Mouse (Mus musculus): ENCODE measurements around the gene Colq. TPM values are rescaled to one million over a fixed set of nuclear protein-coding genes. Genes with fewer than 3 reads are reported as not detected.
"Not testable (repeated sequence)": the region's sequence is repeated elsewhere in the genome, so short reads cannot be mapped to it uniquely, and the experiment has no call there.

Colq gene
- polyA plus RNA-seq, 1 experiment from 2014 or later: not detected

GRCm38 (mm10) chr14:31605514-31605913, 14.4 kb upstream of the Colq start:
- no peak overlapping the region for H3K27ac ChIP-seq (replicated peaks; ENCODE audit: low read depth, low read length)
- no peaks in the 10 kb centered on the region for H3K27me3 ChIP-seq (ENCODE audit: control insufficient read depth, insufficient read depth, low read length)
- 62% methylated on average over 6 of the region's 6 CpGs for WGBS
- no peaks in the 10 kb centered on the region for H3K9me3 ChIP-seq (ENCODE audit: control insufficient read depth, low read length)
- no peak for ATAC-seq (ENCODE audit: low FRiP score, low TSS enrichment)
- H3K4me1 ChIP-seq (ENCODE audit: control insufficient read depth, insufficient read depth, low read length): no peaks in the 10 kb centered on the region
- no peak overlapping the region for H3K4me2 ChIP-seq (ENCODE audit: low read length)
- H3K4me3 ChIP-seq (replicated peaks; ENCODE audit: low read depth, low read length): no peak overlapping the region
- no peak overlapping the region for H3K9ac ChIP-seq (replicated peaks; ENCODE audit: low read length)
- no peaks in the 10 kb centered on the region for H3K36me3 ChIP-seq (ENCODE audit: control insufficient read depth, insufficient read depth, low read length)
- no peak for DNase-seq

- Histone ChIP-seq H3K4me1 (ENCODE audit: control insufficient read depth, insufficient read depth, low read length) (no peaks in the 10 kb centered on the region), H3K27ac (replicated peaks; ENCODE audit: low read depth, low read length) (no peak overlapping the region), H3K9ac (replicated peaks; ENCODE audit: low read length) (no peak overlapping the region), H3K4me3 (replicated peaks; ENCODE audit: low read depth, low read length) (no peak overlapping the region), H3K9me3 (ENCODE audit: control insufficient read depth, low read length) (no peaks in the 10 kb centered on the region), H3K27me3 (ENCODE audit: control insufficient read depth, insufficient read depth, low read length) (no peaks in the 10 kb centered on the region), H3K4me2 (ENCODE audit: low read length) (no peak overlapping the region), H3K36me3 (ENCODE audit: control insufficient read depth, insufficient read depth, low read length) (no peaks in the 10 kb centered on the region)
- ATAC-seq (ENCODE audit: low FRiP score, low TSS enrichment): no peak
- WGBS: 87% methylated on average over 5 of the region's 5 CpGs
- peak; percentile 14 for DNase-seq
Measured at GRCm38 (mm10) chr14:31604916-31605315, 13.8 kb upstream of the Colq start.

DNA sequence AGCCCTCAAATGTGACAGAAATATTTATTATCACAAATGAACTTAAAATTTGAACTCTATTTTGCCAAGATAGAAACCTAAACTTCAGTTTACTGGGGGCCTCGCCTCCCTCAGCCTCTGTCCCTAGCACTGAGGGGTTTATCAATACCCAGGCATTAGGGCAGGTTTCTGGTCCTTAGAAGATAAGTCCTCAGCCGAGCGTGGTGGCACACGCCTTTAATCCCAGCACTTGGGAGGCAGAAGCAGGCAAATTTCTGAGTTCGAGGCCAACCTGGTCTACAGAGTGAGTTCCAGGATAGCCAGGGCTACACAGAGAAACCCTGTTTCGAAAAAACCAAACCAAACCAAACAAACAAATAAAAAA, 11.5 kb upstream of the Colq start:
- H3K27ac ChIP-seq (replicated peaks; ENCODE audit: low read depth, low read length); H3K9me3 ChIP-seq (ENCODE audit: control insufficient read depth, low read length); H3K4me3 ChIP-seq (replicated peaks; ENCODE audit: low read depth, low read length); ATAC-seq (ENCODE audit: low FRiP score, low TSS enrichment); H3K9ac ChIP-seq (replicated peaks; ENCODE audit: low read length); H3K4me2 ChIP-seq (ENCODE audit: low read length); H3K36me3 ChIP-seq (ENCODE audit: control insufficient read depth, insufficient read depth, low read length); DNase-seq; H3K4me1 ChIP-seq (ENCODE audit: control insufficient read depth, insufficient read depth, low read length); H3K27me3 ChIP-seq (ENCODE audit: control insufficient read depth, insufficient read depth, low read length): not testable (repeated sequence)
- 89% methylated on average over 6 of the region's 6 CpGs for WGBS

GRCm38 (mm10) chr14:31601908-31602615, 10.9 kb upstream of the Colq start:
- Histone ChIP-seq H3K36me3 (ENCODE audit: control insufficient read depth, insufficient read depth, low read length) (no peaks in the 10 kb centered on the region), H3K9ac (replicated peaks; ENCODE audit: low read length) (no peak overlapping the region), H3K27ac (replicated peaks; ENCODE audit: low read depth, low read length) (no peak overlapping the region), H3K4me1 (ENCODE audit: control insufficient read depth, insufficient read depth, low read length) (no peaks in the 10 kb centered on the region), H3K4me3 (replicated peaks; ENCODE audit: low read depth, low read length) (no peak overlapping the region), H3K9me3 (ENCODE audit: control insufficient read depth, low read length) (no peaks in the 10 kb centered on the region), H3K27me3 (ENCODE audit: control insufficient read depth, insufficient read depth, low read length) (no peaks in the 10 kb centered on the region), H3K4me2 (ENCODE audit: low read length) (no peak overlapping the region)
- no peak for DNase-seq
- WGBS: 88% methylated on average over 14 of the region's 14 CpGs
- no peak for ATAC-seq (ENCODE audit: low FRiP score, low TSS enrichment)

DNA sequence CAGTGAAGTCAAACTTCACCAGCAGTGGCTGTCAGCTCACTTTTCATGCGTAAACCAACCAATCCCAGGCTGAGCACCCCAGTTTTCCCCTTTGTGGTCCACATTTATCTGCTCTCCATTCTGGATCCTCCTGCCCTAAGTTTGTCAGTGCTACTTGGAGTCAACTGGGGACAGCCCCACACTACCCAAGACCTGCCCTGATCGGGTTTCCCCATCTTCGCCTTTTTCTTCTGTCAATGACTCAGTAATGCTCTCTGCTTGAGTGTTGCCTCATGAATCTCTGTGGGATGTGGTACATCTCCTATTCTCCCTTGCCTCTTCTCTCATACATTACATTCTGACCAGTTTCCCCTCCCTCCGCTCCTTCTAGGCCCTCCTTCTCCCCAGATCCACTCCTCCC, 6.3 kb upstream of the Colq start:
- no peaks in the 10 kb centered on the region for H3K4me1 ChIP-seq (ENCODE audit: control insufficient read depth, insufficient read depth, low read length)
- H3K4me2 ChIP-seq (ENCODE audit: low read length): no peak overlapping the region
- H3K36me3 ChIP-seq (ENCODE audit: control insufficient read depth, insufficient read depth, low read length): no peaks in the 10 kb centered on the region
- ATAC-seq (ENCODE audit: low FRiP score, low TSS enrichment) (no peak), DNase-seq (no peak)
- WGBS: 95% methylated on average over 4 of the region's 4 CpGs
- H3K27me3 ChIP-seq (ENCODE audit: control insufficient read depth, insufficient read depth, low read length): no peaks in the 10 kb centered on the region
- no peak overlapping the region for H3K4me3 ChIP-seq (replicated peaks; ENCODE audit: low read depth, low read length)
- no peak overlapping the region for H3K27ac ChIP-seq (replicated peaks; ENCODE audit: low read depth, low read length)
- no peak overlapping the region for H3K9ac ChIP-seq (replicated peaks; ENCODE audit: low read length)
- H3K9me3 ChIP-seq (ENCODE audit: control insufficient read depth, low read length): no peaks in the 10 kb centered on the region

DNA sequence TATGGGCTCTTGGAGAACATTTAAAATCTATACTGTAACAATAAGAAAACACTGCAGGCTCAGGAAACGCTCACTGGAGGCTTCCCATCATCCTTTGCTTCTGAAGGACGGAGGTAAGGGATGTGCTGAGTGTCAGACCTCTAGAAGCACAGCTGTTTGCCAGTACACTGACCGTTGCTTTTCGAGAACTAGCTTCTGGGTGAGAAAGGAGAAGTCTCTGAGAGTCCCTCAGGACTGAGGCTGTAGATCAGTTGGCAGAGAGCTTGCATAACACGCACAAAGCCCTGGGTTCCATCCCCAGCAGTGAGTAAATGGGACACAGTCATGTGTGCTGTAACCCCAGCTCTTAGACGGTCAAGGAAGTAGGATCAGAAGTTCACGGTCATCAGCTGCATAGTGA, 5.3 kb upstream of the Colq start:
- H3K27me3 ChIP-seq (ENCODE audit: control insufficient read depth, insufficient read depth, low read length): no peaks in the 10 kb centered on the region
- no peak overlapping the region for H3K4me3 ChIP-seq (replicated peaks; ENCODE audit: low read depth, low read length)
- H3K9me3 ChIP-seq (ENCODE audit: control insufficient read depth, low read length): no peaks in the 10 kb centered on the region
- H3K36me3 ChIP-seq (ENCODE audit: control insufficient read depth, insufficient read depth, low read length): no peaks in the 10 kb centered on the region
- no peak overlapping the region for H3K4me2 ChIP-seq (ENCODE audit: low read length)
- H3K4me1 ChIP-seq (ENCODE audit: control insufficient read depth, insufficient read depth, low read length): no peaks in the 10 kb centered on the region
- no peak overlapping the region for H3K27ac ChIP-seq (replicated peaks; ENCODE audit: low read depth, low read length)
- 84% methylated on average over 7 of the region's 7 CpGs for WGBS
- no peak overlapping the region for H3K9ac ChIP-seq (replicated peaks; ENCODE audit: low read length)
- ATAC-seq (ENCODE audit: low FRiP score, low TSS enrichment) (no peak), DNase-seq (no peak)

- no peak overlapping the region for H3K9ac ChIP-seq (replicated peaks; ENCODE audit: low read length)
- H3K4me2 ChIP-seq (ENCODE audit: low read length): no peak overlapping the region
- H3K27ac ChIP-seq (replicated peaks; ENCODE audit: low read depth, low read length): no peak overlapping the region
- ATAC-seq (ENCODE audit: low FRiP score, low TSS enrichment): no peak
- H3K27me3 ChIP-seq (ENCODE audit: control insufficient read depth, insufficient read depth, low read length): no peaks in the 10 kb centered on the region
- H3K4me1 ChIP-seq (ENCODE audit: control insufficient read depth, insufficient read depth, low read length): no peaks in the 10 kb centered on the region
- no peak for DNase-seq
- no peak overlapping the region for H3K4me3 ChIP-seq (replicated peaks; ENCODE audit: low read depth, low read length)
- WGBS: 78% methylated on average over 3 of the region's 3 CpGs
- no peaks in the 10 kb centered on the region for H3K9me3 ChIP-seq (ENCODE audit: control insufficient read depth, low read length)
- H3K36me3 ChIP-seq (ENCODE audit: control insufficient read depth, insufficient read depth, low read length): no peaks in the 10 kb centered on the region
Measured at GRCm38 (mm10) chr14:31594693-31595092, 3.5 kb upstream of the Colq start.

DNA sequence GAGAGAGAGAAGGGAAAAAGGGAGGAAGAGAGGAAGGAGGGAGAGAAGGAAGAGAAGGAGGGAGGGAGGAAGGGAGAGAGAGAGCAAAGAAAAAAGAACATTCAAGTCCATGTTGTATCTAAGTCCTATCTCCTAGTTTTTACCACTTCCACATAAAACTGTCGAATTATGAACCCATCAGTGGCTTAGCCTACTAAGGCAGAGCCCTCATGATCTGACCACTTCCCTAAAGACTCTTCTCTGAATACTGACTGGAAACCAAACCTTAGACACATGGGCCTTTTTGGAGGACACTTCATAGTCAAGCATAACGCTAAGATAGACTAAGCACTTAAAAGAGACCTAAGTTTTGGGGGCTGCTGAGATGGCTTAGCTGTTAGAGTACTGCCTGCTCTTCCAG, 1.9 kb upstream of the Colq start:
- no peak for DNase-seq
- Histone ChIP-seq H3K27me3 (ENCODE audit: control insufficient read depth, insufficient read depth, low read length) (no peaks in the 10 kb centered on the region), H3K36me3 (ENCODE audit: control insufficient read depth, insufficient read depth, low read length) (no peaks in the 10 kb centered on the region), H3K9me3 (ENCODE audit: control insufficient read depth, low read length) (no peaks in the 10 kb centered on the region), H3K9ac (replicated peaks; ENCODE audit: low read length) (no peak overlapping the region), H3K4me1 (ENCODE audit: control insufficient read depth, insufficient read depth, low read length) (no peaks in the 10 kb centered on the region), H3K4me3 (replicated peaks; ENCODE audit: low read depth, low read length) (no peak overlapping the region), H3K27ac (replicated peaks; ENCODE audit: low read depth, low read length) (no peak overlapping the region), H3K4me2 (ENCODE audit: low read length) (no peak overlapping the region)
- ATAC-seq (ENCODE audit: low FRiP score, low TSS enrichment): no peak
- 79% methylated on average over 2 of the region's 2 CpGs for WGBS

DNA sequence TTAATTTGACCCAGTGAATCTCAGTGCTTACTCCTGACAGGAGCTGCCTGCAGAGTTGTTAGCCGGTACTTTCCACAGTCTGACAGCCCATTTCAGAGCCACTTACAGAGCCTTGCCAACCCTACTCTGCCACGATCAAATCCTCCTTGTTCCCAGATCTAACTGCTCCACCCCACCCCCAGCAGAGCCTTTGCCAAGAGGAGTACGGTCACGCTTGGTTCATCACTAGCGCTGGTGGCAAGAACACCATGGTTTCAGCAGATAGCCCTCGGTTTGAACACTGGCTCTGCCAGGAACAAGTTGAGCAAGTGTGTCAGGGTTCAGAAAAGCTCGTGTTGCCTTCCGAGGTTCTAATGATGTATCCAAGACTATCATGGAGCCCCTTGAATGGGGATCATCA, 4.7 kb downstream of the Colq start:
- ATAC-seq (ENCODE audit: low FRiP score, low TSS enrichment): no peak
- WGBS: 77% methylated on average over 8 of the region's 8 CpGs

More for the DNA sequence above, 4.7 kb downstream of the Colq start:
- Histone ChIP-seq H3K36me3 (ENCODE audit: control insufficient read depth, insufficient read depth, low read length) (no peaks in the 10 kb centered on the region), H3K4me2 (ENCODE audit: low read length) (no peak overlapping the region), H3K9me3 (ENCODE audit: control insufficient read depth, low read length) (no peaks in the 10 kb centered on the region), H3K27ac (replicated peaks; ENCODE audit: low read depth, low read length) (no peak overlapping the region), H3K27me3 (ENCODE audit: control insufficient read depth, insufficient read depth, low read length) (no peaks in the 10 kb centered on the region), H3K9ac (replicated peaks; ENCODE audit: low read length) (no peak overlapping the region), H3K4me1 (ENCODE audit: control insufficient read depth, insufficient read depth, low read length) (no peaks in the 10 kb centered on the region), H3K4me3 (replicated peaks; ENCODE audit: low read depth, low read length) (no peak overlapping the region)
- no peak for DNase-seq
